Mouse (Mus musculus): ENCODE results near the gene Smarca1.

GRCm38 (mm10) chrX:47820566-47820965 lies 72.2 kb downstream of the Smarca1 start:
- no peak for TF ChIP-seq CTCF (IDR thresholded peaks at IDR 0.05; ENCODE audit: borderline replicate concordance, insufficient read depth, low read depth, low read length)
- no peak for TF ChIP-seq POLR2A (IDR thresholded peaks at IDR 0.05; ENCODE audit: borderline replicate concordance, insufficient read depth, low read length)
